Comparison of ENCODE assay signal across 9 mouse cellular contexts in the genomic region with DNA sequence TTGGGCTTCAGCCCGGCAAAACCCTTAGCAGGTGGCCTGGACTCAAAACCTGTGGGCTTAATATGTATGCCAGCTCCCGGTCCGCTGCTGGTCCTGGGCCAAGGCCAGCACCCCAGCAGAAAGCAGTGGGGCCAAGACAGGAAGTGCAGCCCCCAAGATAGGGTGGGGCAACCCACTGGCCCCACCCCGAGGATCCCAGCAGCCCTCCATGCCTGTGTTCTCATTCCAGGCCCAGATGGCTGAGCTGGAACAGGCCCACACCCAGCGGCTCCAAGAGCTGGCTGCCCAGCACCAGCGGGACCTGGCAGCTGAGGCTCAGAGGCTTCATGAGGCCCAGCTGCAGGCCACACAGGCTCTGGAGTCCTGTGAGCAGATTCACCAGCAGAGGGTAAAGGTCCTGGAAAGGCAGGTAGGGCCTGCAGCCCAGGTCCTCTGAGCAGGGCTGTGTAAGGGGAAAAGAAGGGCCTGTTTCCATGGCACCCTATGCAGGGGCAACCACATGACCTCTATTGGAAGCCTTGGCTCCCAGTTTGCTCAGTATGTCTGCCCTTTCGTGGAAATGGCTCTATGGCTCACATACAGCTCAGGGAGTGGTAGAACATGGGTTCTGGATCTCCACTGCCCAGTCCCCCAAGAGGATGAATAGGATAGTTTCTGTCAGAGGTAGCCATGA. TPM values are rescaled to one million over a fixed set of nuclear protein-coding genes. Genes with fewer than 3 reads are reported as not detected.
DNase-seq lines count a peak whose midpoint lies in the region; ATAC-seq lines count a peak whose summit lies in the region.
"Had no signal": no experiment of that assay in that cellular context is flagged by ENCODE, and none has a peak within 500 bp of the region (broad histone marks: within the 10 kb centered on the region; RNA-seq: fewer than 3 reads in every experiment).

No protein-coding gene starts in this region.

- WGBS in hindbrain, embryonic 16.5 days = 48% methylated on average over 7 of the region's 7 CpGs

- H3K4me1 ChIP-seq in hindbrain, embryonic 16.5 days (ENCODE audit: control insufficient read depth, insufficient read depth, low read depth, low read length) = peaks cover 10% of the 10 kb centered on the region; the same call in 1 of the 2 replicates

- no peak overlapping the region for H3K27ac ChIP-seq in hindbrain, embryonic 16.5 days (ENCODE audit: low read depth, low read length)

- no peaks in the 10 kb centered on the region for H3K36me3 ChIP-seq in hindbrain, embryonic 16.5 days (ENCODE audit: control insufficient read depth, insufficient read depth, low read length)

- H3K9me3 ChIP-seq in hindbrain, embryonic 16.5 days (ENCODE audit: control insufficient read depth, low read length) = no peaks in the 10 kb centered on the region

- no peak overlapping the region for H3K4me2 ChIP-seq in hindbrain, embryonic 16.5 days (ENCODE audit: low read length)

- peak; percentile 79 for ATAC-seq in hindbrain, embryonic 16.5 days

- no peak overlapping the region for H3K4me3 ChIP-seq in hindbrain, embryonic 16.5 days (ENCODE audit: low read length)

- no peaks in the 10 kb centered on the region for H3K27me3 ChIP-seq in hindbrain, embryonic 16.5 days (replicated peaks; ENCODE audit: control insufficient read depth, insufficient read depth, low read length)

- intact Hi-C loops in heart, postnatal 25 days (cut with DNase I) = no loop called here

- no peak overlapping the region for H3K9ac ChIP-seq in hindbrain, embryonic 16.5 days (ENCODE audit: low read depth, low read length)

- peak; percentile 43 for DNase-seq in adrenal gland, postnatal 14 days
- DNase-seq in adrenal gland, postnatal 4 days (ENCODE audit: low spot score in 2 of 2) = no peak
- peak; percentile 91 for DNase-seq in 3134 (ENCODE audit: extremely low read depth, insufficient read length, low spot score)
- DNase-seq in cerebellum, adult 9-11 months = peak; percentile 63
- DNase-seq in frontal cortex, postnatal 14 days (ENCODE audit: low spot score in 2 of 2) = no peak
- no peak for DNase-seq in heart, postnatal 25 days (ENCODE audit: low spot score)
- DNase-seq in thymus, postnatal 10 days (ENCODE audit: low spot score in 2 of 2) = no peak
- DNase-seq: thymus, adult 18-20 months had no signal

RNA-seq across cellular contexts. Expression of gene Sned1, which starts 8.2 kb away (rescaled TPM):
- 22.5 and 23.2 TPM in 2 replicates for total RNA-seq in adrenal gland, postnatal 14 days (2021)
- 10 to 100 TPM; 27.0 to 28.8 TPM for total RNA-seq in adrenal gland, postnatal 4 days (2021)
- 12.1 and 12.7 TPM in 2 replicates for polyA plus RNA-seq in hindbrain, embryonic 16.5 days (2015; fragmentation: Nextera tagmentation; extraction: Ambion mirVana)
- 10 to 100 TPM; 10.4 to 12.8 TPM for total RNA-seq in heart, postnatal 25 days (2021)

RNA-seq across cellular contexts. Expression of gene Crocc2, which starts 58.9 kb away (rescaled TPM):
- total RNA-seq in adrenal gland, postnatal 14 days (2021) = 0.07 and 0.08 TPM in 2 replicates
- total RNA-seq in adrenal gland, postnatal 4 days (2021) = under 1 TPM; 0.31 TPM
- 0.43 and 0.51 TPM in 2 replicates for polyA plus RNA-seq in hindbrain, embryonic 16.5 days (2015; fragmentation: Nextera tagmentation; extraction: Ambion mirVana)
- total RNA-seq in heart, postnatal 25 days (2021) = under 1 TPM; 0.10 to 0.11 TPM

Comparison
In these comparisons a context has a peak if more than half of its experiments do, and no peak if none do; other contexts are left out.
1. DNase-seq: peak in adrenal gland, postnatal 14 days (single experiment), 3134 (single experiment) and cerebellum, adult 9-11 months (single experiment); none in adrenal gland, postnatal 4 days (0 of 2), frontal cortex, postnatal 14 days (0 of 2), heart, postnatal 25 days (single experiment) and thymus, postnatal 10 days (0 of 2).